Mouse (Mus musculus) midbrain, embryonic 14.5 days (tissue): ENCODE data around the gene Gm49325. TPM values are rescaled to one million over a fixed set of nuclear protein-coding genes. Genes with fewer than 3 reads are reported as not detected.
A peak's percentile ranks its signal among the peaks of the same experiment; 100 is the strongest.

Source experiments
- ATAC-seq: fragments of 200-750 bp; cut with Nextera tagmentation; 2 replicates; pipeline ENCODE4 v1.8.0; 2017; ENCODE audit warnings: moderate number of reproducible peaks, moderate library complexity; ENCODE audit not compliant: low FRiP score, low TSS enrichment
- DNase-seq: peaks from one replicate; pipeline ENCODE4 v3.0.0-alpha.2; 2015
- H3K27ac ChIP-seq: fragments of 300-500 bp; sonication (generic); replicated peaks from 2 replicates; pipeline ENCODE4 v1.5.1; 2014; ENCODE audit warnings: mild to moderate bottlenecking, low read depth, low read length, moderate library complexity
- H3K27me3 ChIP-seq: fragments of 300-500 bp; sonication (generic); 2 replicates; pipeline ENCODE4 v1.6.1; 2014; ENCODE audit warnings: low read length, control low read depth, mixed read lengths; ENCODE audit not compliant: control insufficient read depth, insufficient read depth
- H3K36me3 ChIP-seq: fragments of 300-500 bp; sonication (generic); 2 replicates; pipeline ENCODE4 v1.6.1; 2014; ENCODE audit warnings: low read length, control low read depth; ENCODE audit not compliant: control insufficient read depth, insufficient read depth
- H3K4me1 ChIP-seq: fragments of 300-500 bp; sonication (generic); 2 replicates; pipeline ENCODE4 v1.6.1; 2014; ENCODE audit warnings: mild to moderate bottlenecking, antibody characterized with exemption, low read length, control low read depth; ENCODE audit not compliant: control insufficient read depth, insufficient read depth
- H3K4me2 ChIP-seq: fragments of 300-500 bp; sonication (generic); 2 replicates; pipeline ENCODE4 v1.6.1; 2014; ENCODE audit warnings: mild to moderate bottlenecking, low read length, moderate library complexity
- H3K4me3 ChIP-seq: fragments of 300-500 bp; sonication (generic); replicated peaks from 2 replicates; pipeline ENCODE4 v1.5.1; 2014; ENCODE audit warnings: low read depth, low read length
- H3K9ac ChIP-seq: fragments of 300-500 bp; sonication (generic); replicated peaks from 2 replicates; pipeline ENCODE4 v1.6.1; 2014; ENCODE audit warnings: mild to moderate bottlenecking, low read length, moderate library complexity
- H3K9me3 ChIP-seq: fragments of 300-500 bp; sonication (generic); 2 replicates; pipeline ENCODE4 v1.6.1; 2016; ENCODE audit warnings: low read length, control low read depth, mixed read lengths; ENCODE audit not compliant: control insufficient read depth
- WGBS: fragments of 180-500 bp; shearing (Covaris S2); extraction: QIAGEN DNeasy Blood & Tissue Kit; methylation state at CpG from one replicate; pipeline ENCODE4 v1.1.7; 2014; 5-methylcytosine and 5-hydroxymethylcytosine counted together
- polyA plus RNA-seq: library from polyadenylated mRNA; unstranded; fragments of >200 nt; fragmentation: Nextera tagmentation; extraction: Ambion mirVana; gene quantifications from 2 replicates; pipeline ENCODE4 v1.2.1, GENCODE M21; 2014

The Gm49325 gene
- polyA plus RNA-seq, 1 experiment from 2014 or later: 16.3 TPM

- WGBS: 92% methylated on average over 6 of the region's 6 CpGs
- H3K27ac ChIP-seq: no peak overlapping the region
- H3K4me2 ChIP-seq: no peak overlapping the region
- H3K27me3 ChIP-seq: no peaks in the 10 kb centered on the region
- H3K9ac ChIP-seq: no peak overlapping the region
- no peak for ATAC-seq
- peaks cover 12% of the 10 kb centered on the region for H3K4me1 ChIP-seq
- DNase-seq: no peak
- no peaks in the 10 kb centered on the region for H3K9me3 ChIP-seq
- H3K4me3 ChIP-seq: no peak overlapping the region
- peaks cover 5% of the 10 kb centered on the region; the same call in 1 of the 2 replicates for H3K36me3 ChIP-seq
These were observed 1.9 kb upstream of the Gm49325 start for GRCm38 (mm10) chr10:77604111-77604510.

- H3K36me3 ChIP-seq: peaks cover 6% of the 10 kb centered on the region; the same call in 1 of the 2 replicates
- no peaks in the 10 kb centered on the region for H3K9me3 ChIP-seq
- H3K27ac ChIP-seq: no peak overlapping the region
- H3K4me3 ChIP-seq: no peak overlapping the region
- DNase-seq (no peak), ATAC-seq (no peak)
- H3K4me2 ChIP-seq: no peak overlapping the region
- WGBS: 91% methylated on average over 5 of the region's 5 CpGs
- no peak overlapping the region for H3K9ac ChIP-seq
- H3K4me1 ChIP-seq: peaks cover 12% of the 10 kb centered on the region
- no peaks in the 10 kb centered on the region for H3K27me3 ChIP-seq
These were observed 1.0 kb upstream of the Gm49325 start for GRCm38 (mm10) chr10:77604958-77605357.

GRCm38 (mm10) chr10:77605368-77605767 is 629 bp upstream of the Gm49325 start:
- Histone ChIP-seq H3K9ac (no peak overlapping the region; the same call in 1 of the 2 replicates), H3K4me2 (peak overlapping the region; percentile 86), H3K4me1 (peaks cover 12% of the 10 kb centered on the region), H3K4me3 (peak overlapping the region; percentile 71), H3K36me3 (peaks cover 10% of the 10 kb centered on the region), H3K9me3 (no peaks in the 10 kb centered on the region), H3K27ac (peak overlapping the region; percentile 95), H3K27me3 (no peaks in the 10 kb centered on the region)
- DNase-seq (peak; percentile 67), ATAC-seq (no peak)
- 17% methylated on average over 1 of the region's 1 CpGs for WGBS

- no peaks in the 10 kb centered on the region for H3K9me3 ChIP-seq
- peak overlapping the region; percentile 71 for H3K4me3 ChIP-seq
- H3K27me3 ChIP-seq: no peaks in the 10 kb centered on the region
- peak overlapping the region; percentile 95 for H3K27ac ChIP-seq
- ATAC-seq (no peak; the same call in none of the 2 replicates), DNase-seq (no peak)
- peaks cover 25% of the 10 kb centered on the region for H3K36me3 ChIP-seq
- peaks cover 12% of the 10 kb centered on the region for H3K4me1 ChIP-seq
- WGBS: 47% methylated on average over 7 of the region's 7 CpGs
- peak overlapping the region; percentile 86 for H3K4me2 ChIP-seq
- peak overlapping the region; percentile 75 for H3K9ac ChIP-seq
These were observed 858 bp downstream of the Gm49325 start for GRCm38 (mm10) chr10:77606855-77607254.

DNA sequence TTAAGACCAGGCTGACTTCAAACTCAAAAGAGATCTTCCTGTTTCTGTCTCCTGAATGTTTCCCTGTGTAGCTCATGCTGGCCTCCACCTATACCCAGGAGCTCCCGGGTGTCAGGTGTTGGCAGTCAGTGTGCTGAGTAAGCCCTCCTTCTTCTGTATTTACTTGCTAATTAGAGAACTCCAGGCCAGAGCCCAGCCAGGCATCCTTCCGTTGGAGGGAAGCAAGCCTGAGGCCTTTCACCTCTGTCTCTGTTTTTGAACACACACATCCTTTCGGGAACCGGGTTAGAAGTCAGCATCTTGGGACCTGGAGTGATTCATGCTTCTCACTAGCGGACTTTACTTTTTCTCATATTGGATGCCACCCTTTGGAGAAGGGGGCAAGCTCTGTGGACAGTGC is 1.4 kb downstream of the Gm49325 start:
- Histone ChIP-seq H3K36me3 (peaks cover 28% of the 10 kb centered on the region), H3K4me1 (peaks cover 12% of the 10 kb centered on the region), H3K4me2 (peak overlapping the region; percentile 86), H3K4me3 (peak overlapping the region; percentile 71; the same call in 1 of the 2 replicates), H3K9ac (no peak overlapping the region; the same call in 1 of the 2 replicates), H3K27me3 (no peaks in the 10 kb centered on the region), H3K9me3 (no peaks in the 10 kb centered on the region), H3K27ac (no peak overlapping the region)
- 72% methylated on average over 5 of the region's 5 CpGs for WGBS
- ATAC-seq: no peak
- no peak for DNase-seq

GRCm38 (mm10) chr10:77608589-77608988 is 2.6 kb downstream of the Gm49325 start:
- Histone ChIP-seq H3K4me1 (peaks cover 12% of the 10 kb centered on the region), H3K9me3 (no peaks in the 10 kb centered on the region), H3K9ac (no peak overlapping the region), H3K4me2 (no peak overlapping the region), H3K27ac (no peak overlapping the region), H3K4me3 (no peak overlapping the region), H3K27me3 (no peaks in the 10 kb centered on the region), H3K36me3 (peaks cover 35% of the 10 kb centered on the region)
- ATAC-seq (no peak), DNase-seq (no peak)
- 67% methylated on average over 8 of the region's 8 CpGs for WGBS

DNA sequence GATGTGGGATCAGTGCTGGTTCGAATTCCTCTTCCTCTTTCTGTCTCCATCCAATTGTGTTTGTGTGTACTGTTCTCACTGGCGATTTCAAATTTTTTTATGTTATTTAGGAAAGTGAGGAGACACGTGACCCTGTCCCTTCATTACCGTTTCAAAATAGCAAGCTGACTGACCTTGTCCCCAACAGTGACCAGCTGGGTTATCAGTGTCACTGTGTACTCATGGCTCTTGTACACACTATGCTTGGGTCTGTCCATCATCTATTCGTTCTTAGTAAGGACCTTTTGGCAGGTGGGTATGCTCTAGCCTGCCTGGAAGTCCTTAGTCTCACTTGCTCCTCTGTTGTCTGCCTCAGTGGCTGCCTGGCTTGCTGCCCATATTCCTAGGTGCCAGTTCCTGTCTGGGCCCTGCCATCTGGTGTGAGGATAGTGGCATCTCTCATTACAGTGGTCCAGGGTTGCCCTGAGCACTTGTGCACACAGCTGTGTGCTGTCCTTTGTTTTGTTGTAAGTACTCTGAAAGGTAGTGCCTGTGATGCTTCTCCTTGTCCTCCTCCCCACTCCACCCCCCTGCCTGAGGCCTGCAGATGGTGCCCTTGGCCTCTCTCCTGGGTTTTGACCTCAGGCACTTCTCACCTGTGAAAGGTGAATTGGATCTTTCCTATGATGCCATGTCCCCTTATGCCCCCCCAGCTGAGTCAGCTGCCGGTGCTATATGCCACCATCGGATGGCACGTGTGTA is 4.4 kb downstream of the Gm49325 start:
- DNase-seq: no peak
- H3K36me3 ChIP-seq: peaks cover 53% of the 10 kb centered on the region

DNA sequence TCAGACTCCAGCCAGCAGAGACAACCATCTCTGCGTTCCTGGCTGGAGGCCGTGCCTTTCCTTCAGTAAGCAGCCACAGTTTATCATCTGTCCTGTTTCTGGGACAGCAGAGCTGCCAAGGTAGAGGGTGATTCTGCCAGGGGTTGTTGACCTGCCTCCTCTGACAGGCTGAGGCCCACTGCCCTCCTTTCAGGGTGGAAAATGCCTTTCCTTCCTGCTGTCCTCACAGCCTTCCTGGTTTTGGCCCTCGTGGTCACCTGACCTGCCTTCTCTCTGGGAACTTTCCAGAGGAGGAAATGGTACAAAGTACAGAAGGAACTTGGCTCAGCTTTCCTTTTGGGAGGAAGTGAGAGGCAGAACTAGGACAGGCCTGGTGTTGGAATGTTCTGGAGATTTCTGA is 7.4 kb downstream of the Gm49325 start:
- no peak overlapping the region for H3K4me2 ChIP-seq
- ATAC-seq (no peak), DNase-seq (no peak)
- H3K4me1 ChIP-seq: no peaks in the 10 kb centered on the region
- no peaks in the 10 kb centered on the region for H3K27me3 ChIP-seq
- WGBS: 92% methylated on average over 3 of the region's 3 CpGs
- no peaks in the 10 kb centered on the region for H3K9me3 ChIP-seq
- H3K36me3 ChIP-seq: peaks cover 82% of the 10 kb centered on the region
- H3K9ac ChIP-seq: no peak overlapping the region
- no peak overlapping the region for H3K4me3 ChIP-seq
- H3K27ac ChIP-seq: no peak overlapping the region

More for the DNA sequence above, 4.4 kb downstream of the Gm49325 start:
- ATAC-seq: no peak
- Histone ChIP-seq H3K27me3 (no peaks in the 10 kb centered on the region), H3K4me2 (no peak overlapping the region), H3K4me1 (peaks cover 12% of the 10 kb centered on the region), H3K9me3 (no peaks in the 10 kb centered on the region), H3K4me3 (no peak overlapping the region), H3K9ac (no peak overlapping the region), H3K27ac (no peak overlapping the region)
- WGBS: 91% methylated on average over 8 of the region's 8 CpGs

GRCm38 (mm10) chr10:77615647-77616046 is 9.7 kb downstream of the Gm49325 start:
- no peak overlapping the region for H3K4me2 ChIP-seq
- 93% methylated on average over 8 of the region's 8 CpGs for WGBS
- ATAC-seq: no peak

More at GRCm38 (mm10) chr10:77615647-77616046, 9.7 kb downstream of the Gm49325 start:
- Histone ChIP-seq H3K27me3 (no peaks in the 10 kb centered on the region), H3K27ac (no peak overlapping the region), H3K4me3 (no peak overlapping the region), H3K36me3 (peaks cover 69% of the 10 kb centered on the region), H3K4me1 (no peaks in the 10 kb centered on the region), H3K9me3 (no peaks in the 10 kb centered on the region), H3K9ac (no peak overlapping the region)
- no peak for DNase-seq
